Comparison of ENCODE assay signal across 8 mouse cellular contexts in the genomic region with DNA sequence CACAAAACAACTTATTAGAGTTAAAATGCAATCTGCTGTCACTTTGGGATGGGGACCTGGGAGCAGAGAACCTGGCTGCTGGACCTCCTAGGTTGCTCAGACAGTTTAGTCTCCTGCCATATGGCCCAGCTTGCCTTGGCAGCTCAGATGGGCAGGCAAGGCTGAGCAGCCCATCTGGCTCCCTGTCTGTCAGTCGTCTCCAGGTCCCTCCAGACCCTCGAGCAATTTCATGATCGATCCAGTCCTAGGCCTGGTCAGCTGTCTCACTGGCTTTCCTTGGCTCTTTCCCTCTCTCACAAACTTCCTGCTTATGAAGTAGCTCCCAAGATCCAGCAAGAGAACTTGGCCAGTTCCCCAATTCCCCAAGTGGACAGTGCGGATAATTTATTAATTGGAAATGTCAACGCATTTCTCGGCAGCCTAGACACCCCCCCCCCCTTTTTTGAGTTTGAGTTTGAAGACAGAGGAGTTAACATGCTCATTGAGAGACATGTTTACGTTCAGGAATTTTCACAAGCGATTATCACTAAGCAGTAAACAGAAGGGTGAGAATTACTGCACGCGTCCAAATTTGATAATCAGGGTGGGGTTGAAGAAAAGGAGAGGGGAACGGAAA. TPM values are rescaled to one million over a fixed set of nuclear protein-coding genes. Genes with fewer than 3 reads are reported as not detected.
DNase-seq lines count a peak whose midpoint lies in the region; ATAC-seq and TF ChIP-seq lines count a peak whose summit lies in the region.

No protein-coding gene starts in this region.

- TF ChIP-seq CTCF in heart, postnatal 0 days (IDR thresholded peaks at IDR 0.05; ENCODE audit: low read depth): no peak

- H3K27ac ChIP-seq in kidney, embryonic 15.5 days: no peak overlapping the region
- H3K27ac ChIP-seq in heart, postnatal 0 days (ENCODE audit: low read depth): no peak overlapping the region
- H3K27ac ChIP-seq in midbrain, embryonic 12.5 days (replicated peaks): no peak overlapping the region

- no peaks in the 10 kb centered on the region for H3K9me3 ChIP-seq in kidney, embryonic 15.5 days (replicated peaks)
- H3K9me3 ChIP-seq in heart, postnatal 0 days (replicated peaks; ENCODE audit: control insufficient read depth, low read length): no peaks in the 10 kb centered on the region
- H3K9me3 ChIP-seq in midbrain, embryonic 12.5 days: no peaks in the 10 kb centered on the region

- H3K36me3 ChIP-seq in kidney, embryonic 15.5 days: no peaks in the 10 kb centered on the region
- H3K36me3 ChIP-seq in heart, postnatal 0 days (replicated peaks; ENCODE audit: control insufficient read depth, insufficient read depth, low read length): no peaks in the 10 kb centered on the region
- H3K36me3 ChIP-seq in midbrain, embryonic 12.5 days: no peaks in the 10 kb centered on the region

- peaks cover 63% of the 10 kb centered on the region for H3K27me3 ChIP-seq in kidney, embryonic 15.5 days
- peaks cover 50% of the 10 kb centered on the region for H3K27me3 ChIP-seq in heart, postnatal 0 days (ENCODE audit: control insufficient read depth, insufficient read depth, low read length)
- H3K27me3 ChIP-seq in midbrain, embryonic 12.5 days: peaks cover 53% of the 10 kb centered on the region

- DNase-seq in kidney, adult 9 months: no peak
- DNase-seq in cerebellum, adult 11-12 months: peak; percentile 48
- DNase-seq in heart, postnatal 0 days (ENCODE audit: low spot score): no peak
- no peak for DNase-seq in urinary bladder, postnatal 25 days (ENCODE audit: low spot score)
- no peak for DNase-seq in ovary, postnatal 14 days (ENCODE audit: low spot score)

- TF ChIP-seq EP300 in heart, postnatal 0 days (IDR thresholded peaks at IDR 0.05; ENCODE audit: low read depth): no peak

- H3K9ac ChIP-seq in kidney, embryonic 15.5 days: peak overlapping the region; percentile 50
- H3K9ac ChIP-seq in heart, postnatal 0 days (replicated peaks; ENCODE audit: low read depth, low read length): no peak overlapping the region
- H3K9ac ChIP-seq in midbrain, embryonic 12.5 days (replicated peaks): peak overlapping the region; percentile 60

- peaks cover 31% of the 10 kb centered on the region for H3K4me1 ChIP-seq in kidney, embryonic 15.5 days
- H3K4me1 ChIP-seq in heart, postnatal 0 days (ENCODE audit: control insufficient read depth, insufficient read depth): 0 out of 2 replicates have a peak, but pooled peaks cover 4% of the 10 kb centered on the region
- H3K4me1 ChIP-seq in midbrain, embryonic 12.5 days: peaks cover 18% of the 10 kb centered on the region

- peak overlapping the region; percentile 62 for H3K4me3 ChIP-seq in kidney, embryonic 15.5 days (replicated peaks)
- H3K4me3 ChIP-seq in heart, postnatal 0 days (ENCODE audit: low read depth, low read length): peak overlapping the region; percentile 50
- peak overlapping the region; percentile 56 for H3K4me3 ChIP-seq in midbrain, embryonic 12.5 days

- no peak for ATAC-seq in kidney, embryonic 15.5 days (replicated peaks; ENCODE audit: low FRiP score)
- no peak for ATAC-seq in heart, postnatal 0 days (ENCODE audit: insufficient read depth, low read depth)
- ATAC-seq in midbrain, embryonic 12.5 days (ENCODE audit: low FRiP score, low read depth): no peak
- no peak for ATAC-seq in activated CD4-positive, CD25-positive, alpha-beta regulatory T cell, adult 4 months

- H3K4me2 ChIP-seq in kidney, embryonic 15.5 days: peak overlapping the region; percentile 99
- H3K4me2 ChIP-seq in heart, postnatal 0 days (ENCODE audit: low read depth, low read length): peak overlapping the region; percentile 80
- H3K4me2 ChIP-seq in midbrain, embryonic 12.5 days (replicated peaks): peak overlapping the region; percentile 98

- under 1% methylated on average over 11 of the region's 11 CpGs for WGBS in kidney, embryonic 15.5 days
- 9% methylated on average over 11 of the region's 11 CpGs for WGBS in heart, postnatal 0 days
- WGBS in midbrain, embryonic 12.5 days: 4% methylated on average over 11 of the region's 11 CpGs

RNA-seq across cellular contexts. Expression of gene Cdc20b, which starts 0.5 kb away (rescaled TPM):
- not detected in 2 replicates for polyA plus RNA-seq in kidney, embryonic 15.5 days (2015; fragmentation: Nextera tagmentation; extraction: Ambion mirVana)
- total RNA-seq in heart, postnatal 0 days (2014; rRNA removed; ENCODE audit: low replicate concordance): not detected in 2 replicates
- polyA plus RNA-seq in heart, postnatal 0 days (2015; fragmentation: Nextera tagmentation; extraction: Ambion mirVana): not detected in 2 replicates
- 0.15 TPM in 1 of 2 replicates, not detected in the other for polyA plus RNA-seq in midbrain, embryonic 12.5 days (2016; fragmentation: Nextera tagmentation; extraction: Ambion mirVana)
- polyA plus RNA-seq in activated CD4-positive, CD25-positive, alpha-beta regulatory T cell, adult 4 months (2017; shearing (Covaris generic)): under 1 TPM in 1 of 2 experiments, not detected in 1; 0.25 TPM

RNA-seq across cellular contexts. Expression of gene Gpx8, which starts 11.8 kb away (rescaled TPM):
- 161 TPM in 2 replicates for polyA plus RNA-seq in kidney, embryonic 15.5 days (2015; fragmentation: Nextera tagmentation; extraction: Ambion mirVana)
- total RNA-seq in heart, postnatal 0 days (2014; rRNA removed; ENCODE audit: low replicate concordance): 26.8 and 32.3 TPM in 2 replicates
- 100 and 109 TPM in 2 replicates for polyA plus RNA-seq in heart, postnatal 0 days (2015; fragmentation: Nextera tagmentation; extraction: Ambion mirVana)
- 97.4 and 102 TPM in 2 replicates for polyA plus RNA-seq in midbrain, embryonic 12.5 days (2016; fragmentation: Nextera tagmentation; extraction: Ambion mirVana)
- not detected for polyA plus RNA-seq in activated CD4-positive, CD25-positive, alpha-beta regulatory T cell, adult 4 months (2017; shearing (Covaris generic))

RNA-seq across cellular contexts. Expression of gene Mcidas, which starts 40.7 kb away (rescaled TPM):
- polyA plus RNA-seq in kidney, embryonic 15.5 days (2015; fragmentation: Nextera tagmentation; extraction: Ambion mirVana): not detected in 2 replicates
- not detected in 2 replicates for total RNA-seq in heart, postnatal 0 days (2014; rRNA removed; ENCODE audit: low replicate concordance)
- 0.08 TPM in 1 of 2 replicates, not detected in the other for polyA plus RNA-seq in heart, postnatal 0 days (2015; fragmentation: Nextera tagmentation; extraction: Ambion mirVana)
- polyA plus RNA-seq in midbrain, embryonic 12.5 days (2016; fragmentation: Nextera tagmentation; extraction: Ambion mirVana): 0.24 and 1.1 TPM in 2 replicates
- under 1 TPM in 1 of 2 experiments, not detected in 1; 0.13 TPM for polyA plus RNA-seq in activated CD4-positive, CD25-positive, alpha-beta regulatory T cell, adult 4 months (2017; shearing (Covaris generic))

RNA-seq across cellular contexts. Expression of gene Ccno, which starts 46.8 kb away (rescaled TPM):
- polyA plus RNA-seq in kidney, embryonic 15.5 days (2015; fragmentation: Nextera tagmentation; extraction: Ambion mirVana): 0.49 and 0.61 TPM in 2 replicates
- 0.23 TPM in 1 of 2 replicates, not detected in the other for total RNA-seq in heart, postnatal 0 days (2014; rRNA removed; ENCODE audit: low replicate concordance)
- polyA plus RNA-seq in heart, postnatal 0 days (2015; fragmentation: Nextera tagmentation; extraction: Ambion mirVana): 0.14 and 0.29 TPM in 2 replicates
- polyA plus RNA-seq in midbrain, embryonic 12.5 days (2016; fragmentation: Nextera tagmentation; extraction: Ambion mirVana): 0.85 and 1.9 TPM in 2 replicates
- not detected for polyA plus RNA-seq in activated CD4-positive, CD25-positive, alpha-beta regulatory T cell, adult 4 months (2017; shearing (Covaris generic))

Comparison
In these comparisons a context has a peak if more than half of its experiments do, and no peak if none do; other contexts are left out.
1. RNA of gene Gpx8, which starts 11.8 kb away (polyA plus RNA-seq): 161 TPM in kidney, embryonic 15.5 days, 97.4 to 102 TPM in midbrain, embryonic 12.5 days and 100 to 109 TPM in heart, postnatal 0 days; not detected in activated CD4-positive, CD25-positive, alpha-beta regulatory T cell, adult 4 months; every median in the first group is over 10 times any median in the second.
2. Peak in every context shown above with its lines, with median percentiles within 50 percentile points of each other: H3K4me2 ChIP-seq and H3K4me3 ChIP-seq.